Mouse (Mus musculus) midbrain, embryonic 12.5 days (tissue): Measurements from ENCODE around the gene Rere. TPM values are rescaled to one million over a fixed set of nuclear protein-coding genes. Genes with fewer than 3 reads are reported as not detected.

Experiments
- ATAC-seq: fragments of 200-750 bp; cut with Nextera tagmentation; 2 replicates; pipeline ENCODE4 v1.8.0; 2017; ENCODE audit warnings: low read depth, moderate TSS enrichment, moderate library complexity; ENCODE audit not compliant: low FRiP score
- H3K27ac ChIP-seq: fragments of 300-500 bp; sonication (generic); replicated peaks from 2 replicates; pipeline ENCODE4 v1.5.1; 2016; ENCODE audit warnings: mild to moderate bottlenecking
- H3K27me3 ChIP-seq: fragments of 300-500 bp; sonication (generic); 2 replicates; pipeline ENCODE4 v1.6.1; 2016; ENCODE audit warnings: mild to moderate bottlenecking
- H3K36me3 ChIP-seq: fragments of 300-500 bp; sonication (generic); 2 replicates; pipeline ENCODE4 v1.6.1; 2016
- H3K4me1 ChIP-seq: fragments of 300-500 bp; sonication (generic); 2 replicates; pipeline ENCODE4 v1.6.1; 2016
- H3K4me2 ChIP-seq: fragments of 300-500 bp; sonication (generic); replicated peaks from 2 replicates; pipeline ENCODE4 v1.6.1; 2016; ENCODE audit warnings: mild to moderate bottlenecking, moderate library complexity
- H3K4me3 ChIP-seq: fragments of 300-500 bp; sonication (generic); 2 replicates; pipeline ENCODE4 v1.5.1; 2016; ENCODE audit warnings: mild to moderate bottlenecking
- H3K9ac ChIP-seq: fragments of 300-500 bp; sonication (generic); replicated peaks from 2 replicates; pipeline ENCODE4 v1.6.1; 2016; ENCODE audit warnings: mild to moderate bottlenecking, moderate library complexity
- H3K9me3 ChIP-seq: fragments of 300-500 bp; sonication (generic); 2 replicates; pipeline ENCODE4 v1.6.1; 2016; ENCODE audit warnings: mild to moderate bottlenecking
- WGBS: fragments of 180-500 bp; shearing (Covaris S2); methylation state at CpG from one replicate; pipeline ENCODE4 v1.1.7; 2016; 5-methylcytosine and 5-hydroxymethylcytosine counted together
- polyA plus RNA-seq: library from polyadenylated mRNA; unstranded; fragments of >200 nt; fragmentation: Nextera tagmentation; extraction: Ambion mirVana; gene quantifications from 2 replicates; pipeline ENCODE4 v1.2.1, GENCODE M21; 2016

The Rere gene
- polyA plus RNA-seq, 1 experiment from 2014 or later, result 50.7 TPM

DNA sequence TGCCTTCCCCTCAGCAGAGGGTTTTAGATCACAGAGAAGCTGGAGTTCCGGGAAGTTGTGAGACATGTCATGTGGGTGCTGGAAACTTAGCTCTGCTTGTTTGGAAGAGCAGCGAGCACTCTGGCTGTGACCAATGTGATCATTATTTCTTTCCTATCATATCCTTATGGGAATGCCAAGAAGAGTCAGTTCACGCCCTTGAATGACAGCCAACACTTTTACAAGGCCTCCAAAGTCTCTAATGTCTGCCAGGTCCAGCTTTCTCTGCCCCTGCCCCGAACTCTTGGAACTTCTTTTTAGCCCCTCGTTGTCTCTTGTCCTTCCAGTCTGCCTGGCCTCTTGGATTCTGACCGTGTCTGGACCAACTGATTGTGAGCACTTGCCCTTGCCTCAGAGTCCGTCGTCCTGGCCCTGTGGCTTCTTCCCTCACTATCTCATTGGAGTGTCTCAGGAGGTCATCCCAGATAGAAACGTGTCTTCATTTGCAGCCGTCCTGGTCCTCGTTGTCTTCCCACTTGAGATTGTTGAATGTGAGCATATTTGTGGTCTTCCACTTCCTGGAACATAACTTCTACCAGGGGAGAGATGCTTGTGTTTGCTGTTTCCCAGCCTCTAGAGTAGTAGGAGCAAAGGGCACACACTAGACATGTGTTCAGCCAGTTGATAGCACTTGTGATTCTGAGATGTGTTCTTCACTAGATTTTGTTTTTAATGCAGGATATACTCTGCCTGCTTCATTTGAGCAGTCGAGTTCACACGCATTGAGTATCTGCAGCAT lies 120.6 kb downstream of the Rere start:
- peaks cover 8% of the 10 kb centered on the region; the same call in 1 of the 2 replicates for H3K36me3 ChIP-seq
- H3K9me3 ChIP-seq, result no peaks in the 10 kb centered on the region
- H3K9ac ChIP-seq, result no peak overlapping the region
- WGBS, result 77% methylated on average over 13 of the region's 13 CpGs
- H3K27me3 ChIP-seq, result no peaks in the 10 kb centered on the region
- no peak overlapping the region for H3K4me2 ChIP-seq
- ATAC-seq, result no peak
- H3K4me1 ChIP-seq, result peaks cover 66% of the 10 kb centered on the region
- H3K27ac ChIP-seq, result no peak overlapping the region
- H3K4me3 ChIP-seq, result no peak overlapping the region

DNA sequence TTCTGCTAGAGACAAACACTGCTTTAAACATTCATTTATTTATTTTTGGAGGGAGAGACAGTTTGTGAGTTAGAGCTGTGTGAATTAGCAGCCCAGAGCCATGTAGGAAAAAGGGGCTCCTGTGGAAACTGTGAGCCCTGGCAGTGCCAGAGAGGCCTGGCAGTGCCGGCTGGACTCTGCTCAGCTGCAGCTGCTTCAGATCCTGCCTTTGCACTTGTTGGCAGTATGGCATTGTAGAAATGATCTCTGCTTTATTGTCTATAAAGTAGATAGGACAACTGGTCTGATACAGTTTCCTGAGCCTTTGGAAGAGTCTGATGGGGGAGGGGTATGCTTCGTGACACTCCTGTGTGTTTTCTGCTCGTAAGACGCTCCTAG lies 121.2 kb downstream of the Rere start:
- no peaks in the 10 kb centered on the region for H3K9me3 ChIP-seq
- no peak overlapping the region for H3K4me3 ChIP-seq
- H3K4me2 ChIP-seq, result no peak overlapping the region
- H3K27me3 ChIP-seq, result no peaks in the 10 kb centered on the region
- ATAC-seq, result no peak
- H3K27ac ChIP-seq, result no peak overlapping the region
- 80% methylated on average over 4 of the region's 4 CpGs for WGBS
- peaks cover 61% of the 10 kb centered on the region for H3K4me1 ChIP-seq
- no peak overlapping the region for H3K9ac ChIP-seq
- peaks cover 8% of the 10 kb centered on the region; the same call in 1 of the 2 replicates for H3K36me3 ChIP-seq

DNA sequence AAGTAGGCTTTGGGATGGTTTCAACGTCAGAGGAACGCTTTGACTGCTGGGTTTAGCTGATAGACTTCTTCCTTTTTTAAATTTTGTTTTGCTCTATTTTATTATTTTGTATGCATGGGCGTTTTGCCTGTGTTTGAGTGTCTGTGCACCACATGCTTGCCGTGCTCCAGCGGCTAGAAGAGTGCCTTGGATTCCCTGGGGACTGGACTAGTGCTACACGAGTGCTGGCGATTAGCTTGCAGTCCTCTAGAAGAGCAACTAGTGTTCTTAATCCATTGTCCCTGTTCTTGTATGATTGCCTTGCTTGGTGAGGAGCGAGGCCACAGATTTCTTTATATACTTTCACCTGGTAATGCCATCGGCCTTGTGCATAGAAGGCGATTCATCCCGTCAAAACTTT lies 122.5 kb downstream of the Rere start:
- Histone ChIP-seq H3K4me1 (peaks cover 47% of the 10 kb centered on the region), H3K9ac (no peak overlapping the region), H3K4me3 (no peak overlapping the region), H3K36me3 (peaks cover 8% of the 10 kb centered on the region; the same call in 1 of the 2 replicates), H3K4me2 (no peak overlapping the region), H3K27me3 (no peaks in the 10 kb centered on the region), H3K27ac (peak overlapping the region; percentile 65), H3K9me3 (no peaks in the 10 kb centered on the region)
- WGBS, result 54% methylated on average over 11 of the region's 11 CpGs
- ATAC-seq, result no peak

GRCm38 (mm10) chr4:150404583-150404982 lies 123.1 kb downstream of the Rere start:
- Histone ChIP-seq H3K27ac (peak overlapping the region; percentile 65), H3K4me3 (no peak overlapping the region), H3K9ac (no peak overlapping the region), H3K36me3 (peaks cover 8% of the 10 kb centered on the region; the same call in 1 of the 2 replicates), H3K4me1 (peaks cover 41% of the 10 kb centered on the region), H3K27me3 (no peaks in the 10 kb centered on the region), H3K9me3 (no peaks in the 10 kb centered on the region), H3K4me2 (no peak overlapping the region; the same call in 1 of the 2 replicates)
- no peak for ATAC-seq
- WGBS, result 37% methylated on average over 6 of the region's 6 CpGs

GRCm38 (mm10) chr4:150405786-150406185 lies 124.3 kb downstream of the Rere start:
- H3K36me3 ChIP-seq, result peaks cover 8% of the 10 kb centered on the region; the same call in 1 of the 2 replicates
- no peak overlapping the region for H3K4me3 ChIP-seq
- H3K27ac ChIP-seq, result no peak overlapping the region
- ATAC-seq, result no peak
- H3K27me3 ChIP-seq, result no peaks in the 10 kb centered on the region
- no peak overlapping the region for H3K9ac ChIP-seq
- no peaks in the 10 kb centered on the region for H3K9me3 ChIP-seq
- H3K4me1 ChIP-seq, result peaks cover 40% of the 10 kb centered on the region
- H3K4me2 ChIP-seq, result no peak overlapping the region
- 73% methylated on average over 5 of the region's 5 CpGs for WGBS

DNA sequence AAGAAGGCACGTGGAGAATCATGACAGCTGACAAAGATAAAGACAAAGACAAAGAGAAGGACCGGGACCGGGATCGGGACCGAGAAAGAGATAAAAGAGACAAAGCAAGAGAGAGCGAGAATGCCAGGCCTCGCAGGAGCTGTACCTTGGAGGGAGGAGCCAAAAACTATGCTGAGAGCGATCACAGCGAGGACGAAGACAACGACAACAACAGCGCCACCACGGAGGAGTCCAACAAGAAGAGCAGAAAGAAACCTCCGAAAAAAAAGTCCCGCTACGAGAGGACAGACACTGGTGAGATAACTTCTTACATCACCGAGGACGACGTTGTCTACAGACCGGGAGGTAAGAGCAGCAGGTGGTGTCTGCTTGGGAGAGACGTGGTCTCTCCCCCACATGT lies 124.9 kb downstream of the Rere start:
- ATAC-seq, result no peak
- WGBS, result 63% methylated on average over 21 of the region's 21 CpGs
- H3K9me3 ChIP-seq, result no peaks in the 10 kb centered on the region
- no peak overlapping the region for H3K9ac ChIP-seq
- H3K36me3 ChIP-seq, result peaks cover 8% of the 10 kb centered on the region; the same call in 1 of the 2 replicates
- peaks cover 37% of the 10 kb centered on the region for H3K4me1 ChIP-seq
- H3K4me2 ChIP-seq, result no peak overlapping the region
- 0 out of 2 replicates have a peak overlapping the region, but pooled peaks have one; percentile 30 for H3K27ac ChIP-seq
- no peaks in the 10 kb centered on the region for H3K27me3 ChIP-seq
- H3K4me3 ChIP-seq, result no peak overlapping the region

GRCm38 (mm10) chr4:150406821-150407220 lies 125.4 kb downstream of the Rere start:
- H3K9ac ChIP-seq, result no peak overlapping the region
- H3K4me2 ChIP-seq, result no peak overlapping the region
- H3K27ac ChIP-seq, result no peak overlapping the region
- no peak for ATAC-seq
- 86% methylated on average over 6 of the region's 6 CpGs for WGBS
- H3K4me3 ChIP-seq, result no peak overlapping the region
- peaks cover 8% of the 10 kb centered on the region; the same call in 1 of the 2 replicates for H3K36me3 ChIP-seq
- H3K9me3 ChIP-seq, result no peaks in the 10 kb centered on the region
- H3K4me1 ChIP-seq, result peaks cover 32% of the 10 kb centered on the region
- H3K27me3 ChIP-seq, result no peaks in the 10 kb centered on the region

GRCm38 (mm10) chr4:150414296-150414695 lies 132.8 kb downstream of the Rere start:
- no peak overlapping the region for H3K4me3 ChIP-seq
- H3K27me3 ChIP-seq, result no peaks in the 10 kb centered on the region
- no peak overlapping the region for H3K9ac ChIP-seq
- WGBS, result 84% methylated on average over 5 of the region's 5 CpGs
- H3K9me3 ChIP-seq, result no peaks in the 10 kb centered on the region
- no peak overlapping the region for H3K4me2 ChIP-seq
- no peak overlapping the region for H3K27ac ChIP-seq
- ATAC-seq, result no peak
- H3K36me3 ChIP-seq, result peaks cover 3% of the 10 kb centered on the region
- H3K4me1 ChIP-seq, result peaks cover 18% of the 10 kb centered on the region

DNA sequence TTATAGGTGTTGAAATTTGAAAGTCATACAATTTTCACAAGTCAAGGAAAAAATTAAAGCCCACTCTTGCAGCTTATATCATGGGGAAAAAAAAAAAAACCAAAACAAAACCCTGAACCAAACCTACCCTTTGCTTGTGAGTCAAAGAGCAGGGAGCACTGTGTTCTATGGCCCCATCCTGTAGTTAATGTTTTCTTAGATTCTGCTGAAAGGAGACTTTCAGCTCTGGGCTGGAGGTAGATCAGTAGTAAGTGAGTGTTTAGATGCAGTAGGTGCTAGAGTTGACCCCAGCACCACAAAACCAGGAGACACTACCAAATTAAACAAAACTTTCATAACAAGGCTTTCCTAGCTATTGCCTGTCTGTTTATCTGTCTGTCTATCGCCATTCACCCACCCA lies 133.3 kb downstream of the Rere start:
- peaks cover 3% of the 10 kb centered on the region for H3K36me3 ChIP-seq
- H3K4me3 ChIP-seq, result no peak overlapping the region
- H3K4me2 ChIP-seq, result no peak overlapping the region
- H3K4me1 ChIP-seq, result peaks cover 18% of the 10 kb centered on the region
- no peak overlapping the region for H3K9ac ChIP-seq
- ATAC-seq, result no peak
- 96% methylated on average over 1 of the region's 1 CpGs for WGBS
- no peaks in the 10 kb centered on the region for H3K9me3 ChIP-seq
- H3K27me3 ChIP-seq, result no peaks in the 10 kb centered on the region
- H3K27ac ChIP-seq, result 0 out of 2 replicates have a peak overlapping the region, but pooled peaks have one; percentile 12

DNA sequence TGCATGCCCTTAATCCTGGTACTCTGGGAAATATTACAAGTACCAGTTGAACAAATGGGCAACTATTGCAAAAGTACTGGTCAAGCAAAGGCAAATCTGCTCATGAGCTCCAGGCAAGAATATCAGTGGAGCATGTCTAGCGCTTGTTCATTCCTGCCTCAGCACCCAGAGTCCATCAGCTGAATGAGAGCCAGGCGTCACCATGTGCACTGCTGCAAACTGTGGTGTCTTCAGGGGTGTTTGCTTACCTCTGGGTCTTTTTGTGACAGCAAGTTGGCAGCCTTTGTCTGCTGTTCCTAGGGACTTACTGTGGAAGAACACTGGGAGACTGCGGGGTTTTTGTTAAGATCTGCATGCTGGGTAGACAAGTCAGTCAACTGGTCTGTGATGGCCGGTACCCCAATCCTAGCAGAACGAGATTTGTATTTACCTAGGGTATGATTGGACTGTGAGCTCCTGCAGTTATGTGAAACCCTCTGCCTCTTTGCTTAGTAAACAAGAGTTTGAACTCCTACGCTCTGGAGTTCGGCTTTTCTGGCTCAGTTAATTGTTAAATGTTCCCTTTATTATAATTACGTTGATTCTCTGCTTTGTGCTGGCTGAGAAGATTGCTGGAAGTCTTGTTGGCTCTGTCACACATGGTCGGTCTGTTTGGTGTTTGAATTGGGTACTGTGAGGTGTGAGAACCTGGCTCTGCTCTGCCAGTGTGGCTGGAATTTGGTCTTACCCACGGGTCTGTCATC lies 134.0 kb downstream of the Rere start:
- H3K4me1 ChIP-seq, result peaks cover 20% of the 10 kb centered on the region
- H3K9ac ChIP-seq, result no peak overlapping the region
- 0 out of 2 replicates have a peak overlapping the region, but pooled peaks have one; percentile 12 for H3K27ac ChIP-seq
- H3K36me3 ChIP-seq, result peaks cover 5% of the 10 kb centered on the region
- 69% methylated on average over 10 of the region's 10 CpGs for WGBS
- H3K27me3 ChIP-seq, result no peaks in the 10 kb centered on the region
- ATAC-seq, result no peak
- H3K9me3 ChIP-seq, result no peaks in the 10 kb centered on the region
- H3K4me2 ChIP-seq, result no peak overlapping the region
- H3K4me3 ChIP-seq, result no peak overlapping the region

GRCm38 (mm10) chr4:150420576-150421263 lies 139.3 kb downstream of the Rere start:
- Histone ChIP-seq H3K9ac (no peak overlapping the region), H3K27ac (peak overlapping the region; percentile 20)
- 86% methylated on average over 10 of the region's 10 CpGs for WGBS

More at GRCm38 (mm10) chr4:150420576-150421263, 139.3 kb downstream of the Rere start:
- Histone ChIP-seq H3K9me3 (no peaks in the 10 kb centered on the region), H3K4me2 (no peak overlapping the region), H3K4me3 (no peak overlapping the region), H3K36me3 (0 out of 2 replicates have a peak, but pooled peaks cover 5% of the 10 kb centered on the region), H3K27me3 (no peaks in the 10 kb centered on the region), H3K4me1 (peaks cover 12% of the 10 kb centered on the region)
- no peak for ATAC-seq
